Mouse (Mus musculus): ENCODE results near the gene Ihh. TPM values are rescaled to one million over a fixed set of nuclear protein-coding genes. Genes with fewer than 3 reads are reported as not detected.

Ihh gene
- total and polyA plus RNA-seq, 3 experiments, result not detected

DNA sequence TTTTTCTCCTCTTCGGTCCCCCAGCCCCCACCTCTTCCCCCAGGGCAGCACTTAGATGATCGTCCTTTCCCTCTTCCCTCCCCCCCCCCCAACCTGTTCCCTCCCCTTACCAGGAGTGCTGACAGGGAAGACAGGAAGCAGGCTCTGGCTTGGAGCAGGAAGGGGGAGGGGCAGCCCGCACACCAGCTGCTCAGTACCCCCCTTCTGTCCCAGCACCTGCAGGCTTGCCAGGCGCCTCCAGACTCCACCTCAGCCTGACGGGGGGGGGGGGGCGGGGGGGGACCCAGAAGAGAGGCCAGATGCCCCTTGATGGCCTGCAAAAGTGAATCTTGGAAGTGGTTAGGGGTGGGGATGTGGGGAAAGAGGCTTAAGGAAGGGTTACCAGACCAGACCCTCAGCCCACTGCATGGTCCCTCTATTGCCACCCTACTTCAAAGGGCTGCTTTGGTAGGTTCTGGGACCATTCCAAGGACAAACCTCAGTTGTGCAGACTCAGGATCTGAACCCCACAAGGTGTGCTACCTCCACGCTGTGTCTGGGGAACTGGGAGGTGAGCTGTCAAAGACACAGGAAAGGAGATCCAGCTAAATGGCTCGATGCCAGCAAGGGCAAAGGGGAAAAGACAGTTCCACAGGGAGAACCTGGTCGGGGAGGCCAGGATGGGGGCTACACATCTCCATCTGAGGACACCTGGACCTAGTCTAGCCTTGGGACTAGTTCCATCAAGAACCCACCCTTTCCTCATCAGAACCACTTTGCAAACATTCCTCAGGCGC, 52.6 kb downstream of the Ihh start:
- Histone ChIP-seq H3K79me2 (replicated peaks; ENCODE audit: control insufficient read depth, extremely low read depth, insufficient read depth, poor library complexity, severe bottlenecking) (no peaks in the 10 kb centered on the region), H3K36me3 (replicated peaks in 1 of 2; ENCODE audit: control insufficient read depth in 1 of 2, insufficient read depth in 1 of 2, low read length in 1 of 2) (no peaks in the 10 kb centered on the region), H3K4me1 (ENCODE audit: control insufficient read depth in 1 of 2, insufficient read depth in 2 of 2) (peaks cover 48 to 79% of the 10 kb centered on the region in 2 experiments), H3K9me3 (replicated peaks; ENCODE audit: low read length) (no peaks in the 10 kb centered on the region), H3K4me3 (replicated peaks in 1 of 3; ENCODE audit: low read depth in 2 of 3, low read length in 2 of 3, poor library complexity in 1 of 3) (no peak overlapping the region), H3K9ac (ENCODE audit: insufficient read depth, low read depth) (no peak overlapping the region), H3K27me3 (replicated peaks) (peaks cover 49% of the 10 kb centered on the region), H3K4me2 (ENCODE audit: insufficient read depth, low read depth, poor library complexity, severe bottlenecking) (no peak overlapping the region), H3K27ac (ENCODE audit: insufficient read depth, low read depth) (no peak overlapping the region)
- dilution Hi-C loops (cut with MboI; ENCODE audit: extremely low pct_ligation_motif_present, extremely low pct_unique_long_range_greater_than_20kb, low sequenced_read_pairs), result no loop called here
- no peak for DNase-seq (ENCODE audit: extremely low read depth)
- TF ChIP-seq RAD21 (IDR thresholded peaks at IDR 0.05; ENCODE audit: low read depth, low read length) (no peak), ZKSCAN1 (IDR thresholded peaks at IDR 0.05; ENCODE audit: borderline replicate concordance, low read depth, low read length) (no peak), JUN (IDR thresholded peaks at IDR 0.05; ENCODE audit: insufficient read depth, low read depth, low read length) (no peak), TCF12 (IDR thresholded peaks at IDR 0.05; ENCODE audit: low read depth, low read length) (no peak), CTCF (conservative IDR thresholded peaks at IDR 0.05 in 1 of 2, IDR thresholded peaks at IDR 0.05 in 1 of 2; ENCODE audit: low read depth in 2 of 2, low read length in 2 of 2) (no peak), GABPA (IDR thresholded peaks at IDR 0.05; ENCODE audit: insufficient replicate concordance, low read depth, low read length) (no peak), POLR2AphosphoS2 (IDR thresholded peaks at IDR 0.05; ENCODE audit: low read depth, low read length) (no peak), IRF4 (IDR thresholded peaks at IDR 0.05; ENCODE audit: low read depth, low read length) (no peak), MAFK (IDR thresholded peaks at IDR 0.05; ENCODE audit: insufficient replicate concordance, low read length) (no peak), NELFE (IDR thresholded peaks at IDR 0.05; ENCODE audit: low read depth, low read length) (no peak), JUND (conservative IDR thresholded peaks at IDR 0.05; ENCODE audit: low read depth, low read length) (no peak), MAZ (IDR thresholded peaks at IDR 0.05; ENCODE audit: low read depth, low read length) (no peak), KAT2A (IDR thresholded peaks at IDR 0.05; ENCODE audit: insufficient replicate concordance, low read length) (no peak), MEF2A (IDR thresholded peaks at IDR 0.05; ENCODE audit: borderline replicate concordance, low read depth, low read length) (no peak), USF2 (conservative IDR thresholded peaks at IDR 0.05; ENCODE audit: low read depth, low read length) (no peak), SMC3 (IDR thresholded peaks at IDR 0.05; ENCODE audit: low read depth, low read length) (no peak), BHLHE40 (IDR thresholded peaks at IDR 0.05; ENCODE audit: low read depth, low read length) (no peak), ELF1 (IDR thresholded peaks at IDR 0.05; ENCODE audit: low read depth, low read length) (no peak), MXI1 (IDR thresholded peaks at IDR 0.05; ENCODE audit: low read depth, low read length) (no peak), TBP (conservative IDR thresholded peaks at IDR 0.05; ENCODE audit: low read depth, low read length) (no peak)
- in situ Hi-C loops (cut with MboI; ENCODE audit: low pct_ligation_motif_present, low pct_unique_long_range_greater_than_20kb, low sequenced_read_pairs), result no loop called here

DNA sequence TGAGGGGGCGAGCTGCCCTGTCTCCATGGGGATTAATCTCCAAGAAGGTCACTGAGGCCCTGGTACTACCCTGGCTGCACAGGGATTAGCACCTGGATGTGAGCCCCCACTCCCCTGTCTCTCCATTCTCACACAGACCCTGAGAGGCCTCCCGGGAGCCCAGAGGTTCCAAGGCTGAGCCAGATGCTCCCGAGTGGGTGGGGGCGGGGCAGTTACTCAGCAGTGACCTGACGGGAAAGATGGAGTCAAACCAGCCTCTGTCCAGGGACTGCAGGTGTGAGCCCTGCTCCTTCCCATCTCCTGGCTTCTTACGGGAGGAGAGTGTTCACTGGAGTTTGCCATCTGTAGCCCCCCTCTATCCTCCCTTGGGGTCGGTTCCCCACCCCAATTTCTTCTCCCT, 53.5 kb downstream of the Ihh start:
- H3K27ac ChIP-seq (ENCODE audit: insufficient read depth, low read depth), result no peak overlapping the region
- dilution Hi-C loops (cut with MboI; ENCODE audit: extremely low pct_ligation_motif_present, extremely low pct_unique_long_range_greater_than_20kb, low sequenced_read_pairs), result no loop called here

More for the DNA sequence above, 53.5 kb downstream of the Ihh start:
- Histone ChIP-seq H3K4me3 (replicated peaks in 1 of 3; ENCODE audit: low read depth in 2 of 3, low read length in 2 of 3, poor library complexity in 1 of 3) (peak overlapping the region in 1 of 3 experiments; percentile 25), H3K36me3 (replicated peaks in 1 of 2; ENCODE audit: control insufficient read depth in 1 of 2, insufficient read depth in 1 of 2, low read length in 1 of 2) (no peaks in the 10 kb centered on the region), H3K4me2 (ENCODE audit: insufficient read depth, low read depth, poor library complexity, severe bottlenecking) (no peak overlapping the region), H3K79me2 (replicated peaks; ENCODE audit: control insufficient read depth, extremely low read depth, insufficient read depth, poor library complexity, severe bottlenecking) (no peaks in the 10 kb centered on the region), H3K9ac (ENCODE audit: insufficient read depth, low read depth) (no peak overlapping the region), H3K4me1 (ENCODE audit: control insufficient read depth in 1 of 2, insufficient read depth in 2 of 2) (peaks cover 48 to 85% of the 10 kb centered on the region in 2 experiments), H3K9me3 (replicated peaks; ENCODE audit: low read length) (no peaks in the 10 kb centered on the region), H3K27me3 (replicated peaks) (peaks cover 40% of the 10 kb centered on the region)
- TF ChIP-seq MAZ (IDR thresholded peaks at IDR 0.05; ENCODE audit: low read depth, low read length) (no peak), USF2 (conservative IDR thresholded peaks at IDR 0.05; ENCODE audit: low read depth, low read length) (no peak), MAFK (IDR thresholded peaks at IDR 0.05; ENCODE audit: insufficient replicate concordance, low read length) (no peak), NRF1 (IDR thresholded peaks at IDR 0.05; ENCODE audit: low read depth, low read length) (no peak), ZKSCAN1 (IDR thresholded peaks at IDR 0.05; ENCODE audit: borderline replicate concordance, low read depth, low read length) (no peak), PAX5 (IDR thresholded peaks at IDR 0.05; ENCODE audit: low read length) (no peak), ETS1 (conservative IDR thresholded peaks at IDR 0.05; ENCODE audit: low read depth, low read length) (no peak), UBTF (IDR thresholded peaks at IDR 0.05; ENCODE audit: low read depth, low read length) (no peak), TCF12 (IDR thresholded peaks at IDR 0.05; ENCODE audit: low read depth, low read length) (no peak), NELFE (IDR thresholded peaks at IDR 0.05; ENCODE audit: low read depth, low read length) (no peak), CHD1 (IDR thresholded peaks at IDR 0.05; ENCODE audit: low read depth, low read length) (no peak), IRF4 (IDR thresholded peaks at IDR 0.05; ENCODE audit: low read depth, low read length) (no peak)
- DNase-seq (ENCODE audit: extremely low read depth), result no peak
- in situ Hi-C loops (cut with MboI; ENCODE audit: low pct_ligation_motif_present, low pct_unique_long_range_greater_than_20kb, low sequenced_read_pairs), result no loop called here
